Mouse (Mus musculus): ENCODE data around the gene Cltc. TPM values are rescaled to one million over a fixed set of nuclear protein-coding genes. Genes with fewer than 3 reads are reported as not detected.
"Not testable (repeated sequence)": the region's sequence is repeated elsewhere in the genome, so short reads cannot be mapped to it uniquely, and the experiment has no call there.

The Cltc gene
- 100 to 1,000 TPM; 469 to 494 (median 482) TPM for total RNA-seq (2022)

DNA sequence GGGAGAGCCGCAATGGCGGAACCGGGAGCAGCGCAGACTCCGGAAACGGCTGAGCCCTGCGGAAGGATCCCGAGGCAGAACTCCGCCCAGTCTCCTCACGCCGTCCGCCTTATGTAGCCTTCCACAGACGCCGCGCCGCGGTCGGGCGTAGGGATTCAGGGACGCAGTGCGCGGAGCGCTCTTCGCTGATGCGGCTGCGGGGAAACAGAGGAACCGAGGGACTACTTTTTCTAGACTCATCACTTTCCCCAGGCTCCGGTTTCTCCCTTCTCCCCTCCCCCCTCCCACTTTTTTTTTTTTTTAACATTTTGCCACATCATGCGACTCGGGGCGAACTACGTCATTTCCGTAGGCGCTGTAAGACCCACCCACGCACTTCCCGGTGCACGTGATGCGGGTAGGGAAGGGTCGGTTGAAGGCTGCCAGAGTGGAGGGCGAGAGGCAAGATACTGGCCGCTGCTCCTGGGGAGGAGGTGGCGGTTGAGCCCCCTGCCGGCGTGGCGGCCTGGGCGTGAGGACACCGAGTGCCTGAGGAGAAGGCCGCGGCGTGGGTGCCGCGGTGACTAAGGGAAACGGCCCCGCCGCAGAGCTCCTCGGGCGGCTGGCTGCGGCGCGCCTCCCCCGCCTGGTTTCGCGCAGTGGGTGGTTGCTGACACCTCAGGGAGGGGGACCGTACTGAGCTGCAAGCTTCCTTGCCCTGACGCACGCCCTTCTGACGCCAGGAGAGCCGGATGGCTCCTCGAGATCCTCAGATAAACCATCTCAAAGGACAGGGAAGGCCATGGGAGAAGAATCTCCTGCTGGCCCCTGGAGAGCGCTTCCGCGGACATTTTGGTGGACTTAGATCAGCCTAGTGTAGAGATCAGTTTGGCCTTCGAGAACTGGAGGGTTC, at the start of gene Cltc:
TSS of gene Cltc (minus strand) at position 86 of the 892 bp plus-strand sequence.
- peak; percentile 97 to 98 for DNase-seq (ENCODE audit: low spot score in 2 of 2)

DNA sequence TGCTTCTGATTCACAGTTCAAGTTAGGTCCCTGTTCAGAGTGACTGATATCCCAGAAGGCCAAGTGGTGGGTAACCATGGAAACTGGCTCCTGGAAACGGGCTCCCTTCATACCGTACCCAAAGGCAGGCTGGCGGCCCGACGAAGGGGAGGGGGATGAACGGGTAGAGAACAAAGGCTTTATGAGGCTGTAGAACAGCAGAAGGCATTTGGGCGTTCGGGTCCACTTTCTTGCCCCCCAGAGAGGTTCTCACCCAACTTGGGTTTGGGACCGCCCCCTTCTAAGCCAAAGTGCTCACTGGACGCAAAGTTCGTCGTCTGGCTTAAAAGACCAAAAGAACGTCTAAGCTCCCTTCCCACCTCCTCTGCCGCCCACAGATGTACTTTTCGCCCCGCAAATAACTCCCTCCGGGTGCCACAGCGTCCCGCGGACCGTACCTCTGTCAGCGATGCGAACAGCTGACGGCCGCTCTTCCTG, 49.7 kb upstream of the Cltc start:
- peak; percentile 70 to 72 for DNase-seq (ENCODE audit: low spot score in 2 of 2)

DNA sequence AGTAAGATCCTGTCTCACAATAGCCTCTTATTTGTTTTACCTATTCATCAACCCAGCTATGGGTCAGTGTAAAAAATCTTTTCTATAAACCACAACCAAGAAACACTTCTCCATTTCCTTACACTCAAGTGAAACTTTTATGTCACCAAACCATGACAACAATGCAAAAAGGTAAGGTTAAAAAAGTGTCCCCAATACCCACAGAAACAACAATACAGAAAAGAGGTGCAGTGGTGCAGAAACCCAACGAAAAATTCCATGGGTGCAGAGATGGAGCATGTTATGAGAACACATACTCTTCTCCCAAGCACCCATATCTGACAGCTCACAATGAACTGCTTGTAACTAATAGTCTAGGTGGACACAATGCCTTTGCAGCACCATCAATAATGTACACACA, 36.8 kb upstream of the Cltc start:
- no peak for DNase-seq (ENCODE audit: low spot score in 2 of 2)

DNA sequence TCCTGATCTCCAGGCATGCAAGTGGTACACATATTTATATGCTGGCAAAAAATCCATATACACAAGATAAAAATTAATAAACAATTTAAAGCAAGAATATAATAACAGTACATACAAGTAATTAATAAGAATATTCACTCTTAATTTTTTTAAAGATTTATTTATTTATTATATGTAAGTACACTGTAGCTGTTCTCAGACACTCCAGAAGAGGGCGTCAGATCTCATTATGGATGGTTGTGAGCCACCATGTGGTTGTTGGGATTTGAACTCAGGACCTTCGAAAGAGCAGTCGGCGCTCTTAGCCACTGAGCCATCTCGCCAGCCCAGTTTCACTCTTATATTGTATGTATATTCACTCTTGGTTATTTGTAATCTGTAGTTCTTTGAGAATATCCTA, 30.1 kb upstream of the Cltc start:
- DNase-seq (ENCODE audit: low spot score in 2 of 2) = not testable (repeated sequence)

DNA sequence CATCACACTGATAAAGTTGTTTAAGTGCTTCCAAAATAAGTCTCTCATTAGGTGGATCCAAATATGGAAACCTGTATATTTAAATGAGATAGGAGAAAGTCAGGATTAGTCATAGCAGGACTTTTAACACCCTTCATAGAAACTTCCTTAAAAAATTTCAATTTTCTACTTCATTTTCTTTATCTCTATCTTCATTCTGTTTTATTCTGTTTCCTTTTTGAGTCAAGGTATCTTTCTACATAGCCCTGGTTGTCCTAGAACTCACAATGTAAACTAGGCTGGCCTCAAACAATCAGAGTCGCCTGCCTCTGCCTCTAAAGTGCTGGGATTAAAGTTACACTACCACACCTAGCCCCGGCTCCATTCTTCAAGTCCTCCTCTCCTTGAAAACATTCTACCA, 28.4 kb upstream of the Cltc start:
- DNase-seq (ENCODE audit: low spot score in 2 of 2) = no peak

DNA sequence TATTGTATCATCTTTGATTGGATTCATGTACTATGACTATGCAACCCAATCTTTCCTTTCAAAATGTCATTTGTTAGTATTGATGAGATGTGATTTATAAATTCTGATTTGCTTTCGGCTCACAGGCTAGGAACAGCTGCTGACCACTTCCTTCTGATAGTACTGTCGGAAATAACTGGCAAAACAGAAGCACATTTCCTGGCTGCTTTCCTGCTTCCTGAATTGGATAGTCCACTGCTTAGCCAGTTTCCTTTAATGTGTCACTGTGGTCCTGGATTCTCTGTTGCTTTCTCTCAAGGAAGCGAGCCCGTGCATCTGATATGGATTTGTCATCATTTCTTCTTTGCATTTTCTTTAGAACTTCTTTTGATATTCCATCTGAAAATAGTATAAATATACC, 12.5 kb upstream of the Cltc start:
- no peak for DNase-seq (ENCODE audit: low spot score in 2 of 2)

DNA sequence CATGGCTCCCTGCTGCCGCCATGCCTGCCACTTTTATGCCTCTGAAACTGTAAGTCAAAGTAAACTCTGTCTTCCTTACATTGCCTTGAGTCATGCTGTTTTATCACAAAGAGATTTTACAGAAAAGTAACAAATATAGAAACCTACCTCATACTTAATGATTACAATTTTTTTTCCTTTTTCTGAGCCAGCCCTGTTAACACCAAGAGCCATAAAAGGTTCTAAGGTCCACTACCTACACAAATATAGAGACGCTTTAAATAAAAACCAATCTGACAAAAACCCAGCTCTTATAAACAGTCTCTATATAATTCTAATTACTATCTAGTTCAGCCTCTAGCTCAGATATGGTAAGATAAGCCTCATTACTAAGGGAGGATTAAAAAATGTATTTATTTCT, 7.1 kb upstream of the Cltc start:
- no peak for DNase-seq (ENCODE audit: low spot score in 2 of 2)

DNA sequence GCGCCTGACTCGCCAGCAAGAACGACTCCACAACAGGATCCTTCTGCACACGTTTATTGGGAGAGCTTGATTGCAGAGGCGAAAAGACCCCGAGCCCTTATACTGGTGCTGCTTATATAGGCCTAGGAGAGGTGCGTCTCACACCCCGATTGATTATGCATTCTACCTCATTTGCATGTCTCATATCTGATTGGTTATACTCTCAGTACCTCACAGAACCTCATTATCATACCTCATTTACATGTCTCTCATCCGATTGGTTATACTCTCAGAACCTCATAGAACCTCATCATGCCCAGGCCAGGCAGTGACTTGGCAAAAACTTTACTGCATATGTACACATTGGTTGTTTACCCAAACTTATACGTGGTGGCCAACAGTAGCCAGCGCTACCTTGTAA, 5.8 kb upstream of the Cltc start:
- not testable (repeated sequence) for DNase-seq (ENCODE audit: low spot score in 2 of 2)

DNA sequence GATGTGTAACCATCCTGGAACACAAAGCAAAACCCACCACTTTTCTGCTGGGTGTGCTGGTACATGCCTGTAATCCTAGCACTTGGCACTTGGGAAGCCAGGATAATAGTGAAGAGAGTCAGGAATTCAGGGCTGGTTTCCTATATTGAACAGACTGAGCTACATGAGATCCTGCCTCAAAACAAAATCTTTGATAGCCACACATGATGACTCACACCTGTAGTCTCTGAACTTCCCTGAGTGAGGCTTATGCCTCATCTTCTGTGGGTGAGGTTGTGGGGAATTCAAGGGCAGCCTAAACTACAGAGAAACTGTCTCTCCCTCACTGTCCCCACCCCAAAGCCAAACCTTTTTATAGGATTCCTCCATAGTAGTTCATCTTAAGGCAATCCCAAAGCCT, 3.0 kb upstream of the Cltc start:
- no peak for DNase-seq (ENCODE audit: low spot score in 2 of 2)

DNA sequence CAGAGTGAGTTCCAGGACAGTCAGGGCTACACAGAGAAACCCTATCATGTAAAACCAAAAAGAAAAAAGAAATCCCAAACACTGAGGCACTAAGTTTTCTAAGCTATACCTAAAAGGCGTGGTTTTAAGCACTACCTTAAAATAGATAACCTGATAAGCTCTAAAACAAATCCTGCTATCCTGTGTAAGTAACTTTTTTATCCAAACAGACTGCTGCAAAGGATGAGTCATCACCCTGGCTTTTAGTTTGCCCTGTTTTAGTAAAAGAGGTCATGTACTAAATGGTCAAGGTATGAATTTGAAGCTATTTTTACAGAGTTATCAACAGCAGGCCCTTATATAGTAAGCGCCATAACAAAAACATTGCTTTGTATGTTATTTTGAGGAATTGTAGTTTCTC, 2.5 kb upstream of the Cltc start:
- DNase-seq (ENCODE audit: low spot score in 2 of 2) = no peak

DNA sequence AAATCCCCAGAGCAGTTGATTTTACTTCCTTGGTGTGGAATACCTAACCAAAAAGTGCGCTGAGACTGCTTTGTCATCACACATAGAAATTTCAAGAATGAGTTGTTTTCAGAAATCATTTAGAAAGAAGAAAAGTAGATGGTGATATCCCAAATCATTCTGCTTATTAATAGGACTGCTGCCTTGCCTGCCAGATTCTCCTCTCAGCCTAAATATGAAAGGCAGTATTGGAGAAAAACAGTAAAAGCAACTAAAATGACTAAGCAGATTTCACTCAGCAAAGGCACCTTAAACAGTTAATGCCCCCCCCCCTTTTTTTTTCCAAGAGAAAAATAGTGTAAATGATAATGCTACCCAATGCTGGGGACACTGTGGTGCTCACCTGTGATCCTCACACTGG, 1.9 kb upstream of the Cltc start:
- no peak for DNase-seq (ENCODE audit: low spot score in 2 of 2)

DNA sequence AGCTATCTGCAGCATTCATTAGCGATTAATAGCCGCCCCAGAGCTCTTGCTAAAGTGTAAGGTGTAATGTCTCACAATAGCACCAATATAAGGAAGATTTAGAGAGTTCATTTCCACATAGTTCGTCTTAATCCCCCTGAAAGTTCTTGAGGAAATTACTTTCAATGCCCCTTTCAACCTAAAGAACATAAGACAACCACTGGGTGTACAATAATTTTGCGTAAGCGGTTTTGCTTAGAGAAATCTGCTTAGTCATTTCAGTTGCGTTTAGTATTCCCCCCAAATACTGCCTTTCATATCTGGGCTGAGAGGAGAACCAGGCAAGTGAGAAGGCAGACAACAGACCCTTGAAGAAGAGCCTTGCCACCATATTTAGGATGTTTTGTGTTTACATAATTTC, 1.2 kb upstream of the Cltc start:
- no peak for DNase-seq (ENCODE audit: low spot score in 2 of 2)

DNA sequence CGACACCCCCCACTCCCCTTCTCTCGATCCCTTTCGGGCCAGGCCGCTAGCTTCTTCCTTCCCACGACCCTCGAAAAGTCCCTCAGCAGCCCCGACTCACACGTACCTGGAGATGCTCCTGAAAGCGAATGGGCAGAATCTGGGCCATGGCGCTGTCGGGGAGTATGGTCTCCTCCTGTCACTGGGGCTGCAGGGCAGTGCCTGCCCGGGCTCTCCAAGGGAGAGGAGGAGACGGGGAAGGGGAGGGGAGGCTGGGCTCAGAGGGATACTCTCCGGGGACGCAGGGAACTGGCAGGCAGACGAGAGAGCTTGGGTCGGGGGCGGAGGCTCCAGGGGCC, 254 bp downstream of the Cltc start:
- DNase-seq (ENCODE audit: low spot score in 2 of 2) = no peak

DNA sequence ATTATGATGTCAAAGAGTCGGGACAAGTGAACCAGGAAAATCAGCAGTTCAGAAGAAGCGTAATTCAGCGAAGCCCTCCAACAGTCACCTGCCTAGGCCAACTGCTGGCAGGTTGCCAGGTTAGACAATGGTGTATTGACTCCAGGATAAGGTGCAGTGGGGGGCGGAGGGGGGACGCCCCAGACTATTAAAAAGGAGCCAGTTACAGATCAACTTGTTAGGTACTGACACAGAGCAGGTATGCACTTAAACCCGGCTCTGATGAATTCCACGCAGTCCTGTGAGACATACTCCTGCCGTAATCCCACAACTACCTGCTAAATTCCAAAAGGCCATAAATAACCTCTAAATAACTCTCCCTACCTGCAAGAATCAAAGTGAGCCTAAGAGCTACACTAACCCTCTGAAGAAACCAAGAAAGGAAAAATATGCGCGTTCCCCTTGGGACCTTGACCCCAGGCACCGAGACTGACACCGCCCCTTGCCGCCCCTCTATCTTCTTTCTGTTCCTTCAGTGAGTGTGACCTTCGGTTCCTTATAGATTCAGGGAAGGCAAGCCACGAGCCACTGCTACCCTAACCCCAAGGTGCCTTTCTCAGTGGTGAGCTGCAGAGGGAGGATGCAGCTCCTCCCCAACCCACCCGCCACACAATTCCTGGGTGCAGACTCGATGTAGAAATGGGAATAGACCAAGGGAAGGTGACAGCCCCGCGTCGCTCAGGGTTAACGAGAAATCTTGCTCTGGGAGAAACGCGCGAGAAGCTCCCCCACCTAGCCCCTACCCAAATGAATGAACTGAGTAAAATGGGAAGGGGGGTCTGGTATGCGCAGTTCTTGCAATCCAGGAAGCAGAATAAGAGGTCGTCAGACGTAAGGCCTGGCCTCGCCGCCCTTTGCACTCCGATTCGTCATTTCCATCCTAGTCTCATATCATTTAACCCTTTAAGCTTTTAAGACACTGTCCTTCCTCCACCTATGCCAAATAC, 916 bp downstream of the Cltc start:
- DNase-seq (ENCODE audit: low spot score in 2 of 2) = peak; percentile 51 to 64

DNA sequence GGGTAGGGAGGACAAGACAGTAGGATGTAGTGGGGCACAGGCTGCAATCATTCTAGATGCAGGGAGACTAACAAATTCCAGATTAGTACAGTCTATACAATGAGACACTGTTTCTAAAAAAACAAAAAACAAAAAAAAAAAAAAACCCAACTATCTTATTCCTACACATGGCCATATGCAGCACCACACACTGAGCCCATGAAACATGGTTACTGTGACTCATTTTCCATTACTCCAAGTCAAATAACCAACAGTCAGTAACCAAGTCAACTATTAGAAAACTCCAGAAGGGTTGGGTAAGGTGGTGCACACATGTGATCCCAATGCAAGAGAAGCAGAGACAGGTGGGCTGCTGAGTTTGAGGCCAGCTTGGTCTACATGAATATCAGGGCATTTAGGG, 5.0 kb downstream of the Cltc start:
- DNase-seq (ENCODE audit: low spot score in 2 of 2) = no peak

DNA sequence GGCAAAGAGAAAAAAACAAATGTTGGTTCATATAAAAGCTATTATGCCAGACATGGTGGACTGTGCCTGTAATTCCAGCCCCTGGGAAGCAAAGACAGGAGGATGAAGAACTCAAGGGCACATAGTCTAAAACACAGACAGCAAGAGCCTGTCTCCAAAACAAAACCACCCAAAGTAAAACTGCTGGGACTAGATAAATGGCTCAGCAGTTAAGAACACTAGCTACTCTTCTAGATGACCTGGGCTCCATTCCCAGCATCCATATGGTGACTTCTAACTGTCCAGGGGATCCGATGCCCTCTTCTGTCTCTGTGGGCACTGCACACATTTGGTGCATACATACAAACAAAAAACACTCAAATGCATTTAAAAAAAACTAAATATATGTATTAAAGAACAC, 6.4 kb downstream of the Cltc start:
- DNase-seq (ENCODE audit: low spot score in 2 of 2) = no peak

DNA sequence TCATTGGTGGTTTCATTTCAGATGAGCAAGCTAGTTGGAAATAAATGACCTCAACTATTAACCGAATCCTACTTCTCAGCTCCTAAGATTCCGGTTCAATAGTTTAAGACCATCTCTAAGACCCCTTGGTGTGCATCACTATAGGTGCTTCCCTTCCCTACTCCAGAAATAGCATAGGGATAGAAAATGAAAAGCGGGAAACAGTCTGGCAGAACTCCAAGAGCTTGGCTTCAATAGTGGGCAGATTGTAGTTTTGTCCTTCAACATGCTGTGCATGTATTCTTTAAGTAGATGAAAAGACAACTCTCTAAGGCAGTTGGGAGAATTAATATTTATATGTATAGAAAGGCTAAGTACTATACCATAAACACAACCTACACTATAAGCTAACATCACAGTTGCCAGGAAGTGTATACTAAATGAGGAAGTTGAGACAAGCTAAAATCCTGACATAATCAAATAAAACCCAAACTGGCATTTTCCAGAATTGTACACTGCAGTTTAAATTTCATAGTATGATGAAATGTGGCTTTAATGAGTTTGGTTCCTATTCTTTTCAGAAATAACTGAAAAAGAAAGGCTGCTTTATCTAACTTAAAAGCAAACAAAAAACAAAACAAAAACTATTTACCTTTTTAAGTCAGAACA, 7.5 kb downstream of the Cltc start:
- DNase-seq (ENCODE audit: low spot score in 2 of 2) = no peak

DNA sequence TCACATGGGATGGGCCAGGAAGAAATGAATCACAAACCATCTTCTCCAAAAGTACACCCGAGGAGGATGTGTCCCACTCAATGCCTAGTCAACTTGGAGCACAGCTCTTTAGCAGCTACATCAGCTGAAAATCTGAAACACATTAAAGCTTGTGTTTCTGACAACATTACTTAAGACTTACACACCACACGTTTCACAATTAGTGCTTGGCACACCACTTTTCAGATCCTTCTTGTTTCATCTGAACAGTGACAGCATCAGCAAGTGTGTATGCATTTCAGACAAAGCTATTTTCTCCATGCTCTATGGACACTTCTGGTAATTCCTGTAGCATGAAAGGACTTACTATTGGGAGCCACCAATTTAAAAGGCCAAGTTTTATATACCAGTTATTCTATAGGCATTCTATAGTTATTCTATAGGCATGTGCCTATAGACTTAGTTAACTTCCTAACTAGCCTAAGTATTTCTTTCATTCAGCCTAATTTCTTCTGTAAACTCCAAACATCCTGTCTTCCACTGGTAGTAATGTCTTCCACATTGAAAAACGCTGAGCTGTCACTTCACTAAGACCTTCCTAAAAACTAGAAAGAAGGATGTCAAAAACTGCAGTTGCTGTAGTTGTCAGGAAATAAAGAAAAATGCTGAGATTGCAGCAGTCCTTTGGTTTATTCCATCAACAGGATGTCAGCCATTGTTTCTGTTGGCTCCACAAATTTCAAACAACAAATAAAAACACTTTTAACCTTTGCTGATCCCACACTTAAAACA, 11.5 kb downstream of the Cltc start:
- no peak for DNase-seq (ENCODE audit: low spot score in 2 of 2)

DNA sequence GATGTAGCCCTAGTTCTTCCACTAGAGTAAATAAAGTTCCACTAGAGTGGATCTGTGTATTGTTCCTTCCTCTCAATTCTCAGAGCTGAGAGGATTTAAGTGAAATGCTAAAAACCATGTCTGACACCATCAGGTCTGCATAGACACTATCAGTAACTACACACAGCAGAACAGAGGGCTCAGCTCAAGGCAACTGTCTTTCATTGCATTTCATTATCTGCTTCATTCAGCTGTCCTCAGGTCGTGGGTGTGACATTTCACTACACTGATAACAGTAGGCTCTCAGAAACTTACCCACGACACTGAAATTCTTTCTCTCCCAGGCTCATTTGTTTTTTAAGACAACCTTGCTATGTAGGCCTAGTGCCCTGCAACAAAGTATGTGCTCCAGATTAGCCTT, 14.8 kb downstream of the Cltc start:
- DNase-seq (ENCODE audit: low spot score in 2 of 2) = no peak

DNA sequence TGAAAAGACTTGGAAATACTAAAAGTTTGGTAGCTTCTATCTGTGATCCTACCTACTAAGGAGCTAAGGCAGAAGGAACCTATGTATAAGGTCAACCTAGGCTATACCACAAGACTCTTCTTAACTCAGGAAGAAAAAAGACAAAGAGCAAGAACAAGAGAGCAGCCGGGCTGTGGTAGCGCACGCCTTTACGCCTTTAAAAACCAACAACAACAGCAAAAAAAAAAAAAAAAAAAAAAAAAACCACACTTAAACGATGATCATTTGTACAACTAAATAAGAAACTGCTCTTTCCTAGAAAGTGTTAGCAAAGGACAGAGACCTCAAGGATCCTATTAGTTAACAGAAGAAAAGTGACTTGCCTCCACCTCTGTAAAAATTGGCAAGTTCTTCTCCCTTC, 15.9 kb downstream of the Cltc start:
- DNase-seq (ENCODE audit: low spot score in 2 of 2) = no peak

DNA sequence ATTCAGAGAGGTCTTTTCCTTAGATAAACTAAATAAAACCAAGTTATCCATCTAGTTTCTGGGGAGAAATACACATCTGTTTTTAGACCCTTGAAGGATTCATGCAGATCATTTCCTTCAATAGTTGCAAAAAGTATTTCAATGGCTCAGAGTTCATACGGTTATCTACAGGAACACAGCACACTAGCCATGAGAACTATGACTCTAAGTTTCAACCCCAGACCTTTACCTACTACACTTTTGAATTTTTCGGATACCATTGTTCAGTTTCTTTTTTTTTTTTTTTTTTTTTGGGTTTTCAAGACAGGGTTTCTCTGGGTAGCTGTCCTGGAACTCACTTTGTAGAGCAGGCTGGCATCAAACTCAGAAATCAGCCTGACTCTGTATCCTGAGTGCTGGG, 17.9 kb downstream of the Cltc start:
- DNase-seq (ENCODE audit: low spot score in 2 of 2) = no peak

Measured in layer of hippocampus, adult 8-10 months (tissue).